Mouse (Mus musculus) olfactory bulb, adult 2 months (tissue): ENCODE results near the gene Eif2ak2.

ENCODE experiments used
- CTCF ChIP-seq: fragments of 200-500 bp; IDR thresholded peaks from 2 replicates; pipeline ENCODE4 v1.5.1; 2012; ENCODE audit warnings: low read depth, mild to moderate bottlenecking, low read length, moderate library complexity; ENCODE audit not compliant: insufficient read depth
- POLR2A ChIP-seq: fragments of 200-500 bp; IDR thresholded peaks from 2 replicates; pipeline ENCODE4 v1.6.1; 2012; ENCODE audit warnings: mild to moderate bottlenecking, low read depth, low read length, moderate library complexity; ENCODE audit not compliant: insufficient read depth

- TF ChIP-seq POLR2A: no peak
- no peak for TF ChIP-seq CTCF
Measured at GRCm38 (mm10) chr17:78885286-78886065, 3.1 kb upstream of the Eif2ak2 start.
